Mouse (Mus musculus) c-Kit-negative CD71-positive TER-119-positive erythroid progenitor cells, embryonic 14.5 days (primary cell): ENCODE results near the gene Pigl.
"Not testable (repeated sequence)": the region's sequence is repeated elsewhere in the genome, so short reads cannot be mapped to it uniquely, and the experiment has no call there.

Experiments
- DNase-seq: peaks from one replicate; pipeline ENCODE4 v3.0.0-alpha.2; 2013; ENCODE audit warnings: low read depth, low spot score

Gene Pigl

DNA sequence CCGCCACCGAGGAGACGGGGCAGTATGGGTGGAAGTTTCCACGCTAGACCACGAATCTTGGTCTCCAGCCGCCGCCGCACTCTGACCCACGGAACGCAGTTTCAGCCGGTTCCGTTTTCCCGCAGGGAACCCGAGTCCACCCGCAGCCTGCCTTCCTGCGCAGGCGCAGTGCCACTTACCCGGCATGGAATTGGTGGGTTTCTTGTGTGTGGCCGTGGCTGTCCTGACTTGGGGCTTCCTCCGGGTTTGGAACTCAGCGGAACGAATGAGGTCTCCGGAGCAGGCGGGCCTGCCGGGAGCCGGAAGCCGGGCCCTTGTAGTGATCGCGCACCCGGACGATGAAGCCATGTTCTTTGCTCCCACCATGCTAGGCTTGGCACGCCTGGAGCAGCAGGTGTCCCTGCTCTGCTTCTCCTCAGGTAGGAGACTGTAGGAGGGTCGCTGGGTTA, at the start of gene Pigl, which contains the start of gene Ncor1:
TSS of gene Pigl (plus strand) at position 185 of the 449 bp plus-strand sequence.
TSS of gene Ncor1 (minus strand) at position 266 of the 449 bp plus-strand sequence.
- peak; percentile 69 for DNase-seq

DNA sequence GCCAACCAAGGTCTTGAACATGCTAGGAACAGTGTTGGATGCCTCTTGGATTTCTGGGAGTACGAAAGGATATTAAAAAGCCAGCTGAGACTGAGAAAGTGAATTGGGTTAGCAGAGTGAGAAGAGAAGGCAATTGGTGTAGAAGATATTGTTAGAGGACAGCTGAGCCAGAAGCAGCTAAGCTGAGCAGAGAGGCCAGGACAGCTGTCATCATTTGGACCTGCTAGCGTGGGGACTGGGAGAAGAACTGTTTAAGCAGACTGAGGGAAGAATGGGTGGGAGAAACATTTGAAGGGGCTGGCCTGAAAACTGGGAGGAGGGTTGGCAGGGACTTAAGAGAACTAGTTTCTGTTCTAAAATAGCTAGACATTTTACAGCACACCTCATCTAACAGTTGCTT, 49.4 kb upstream of the Pigl start:
- no peak for DNase-seq

DNA sequence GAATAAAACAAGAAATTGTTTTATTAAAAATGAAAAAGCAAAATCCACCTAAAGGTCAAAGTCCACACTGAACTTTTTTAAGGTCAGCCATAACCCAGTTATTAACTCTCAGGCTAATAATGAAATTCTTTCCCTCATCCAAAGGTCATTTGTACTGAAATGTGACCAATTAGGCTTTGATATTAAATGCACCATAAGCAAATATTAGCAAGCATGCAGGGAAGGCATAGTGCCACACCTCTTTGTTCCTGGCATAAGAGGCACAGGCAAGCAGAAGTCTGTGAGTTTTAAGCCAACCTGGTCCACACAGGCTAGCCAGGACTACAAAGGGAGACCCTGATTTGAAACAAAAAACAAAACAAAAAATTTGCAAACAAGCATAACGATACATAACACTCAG, 48.6 kb upstream of the Pigl start:
- no peak for DNase-seq

DNA sequence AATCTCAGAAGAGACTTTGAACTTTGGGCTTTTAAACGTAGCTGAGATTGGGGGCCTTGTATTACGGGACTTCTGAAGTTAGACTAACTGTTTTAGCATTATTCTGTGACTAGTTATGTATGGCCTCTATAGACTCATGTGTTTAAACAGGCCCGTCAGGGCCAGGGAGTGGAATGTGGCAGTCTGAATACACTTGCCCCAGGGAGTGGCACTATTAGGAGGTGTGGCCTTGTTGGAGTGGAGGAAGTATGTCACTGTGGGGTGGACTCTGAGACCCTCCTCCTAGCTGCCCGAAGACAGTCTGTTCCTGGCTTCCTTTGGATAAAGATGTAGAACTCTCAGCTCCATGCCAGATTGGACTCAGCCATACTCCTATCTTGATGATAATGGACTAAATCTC, 43.2 kb upstream of the Pigl start:
- DNase-seq: no peak

DNA sequence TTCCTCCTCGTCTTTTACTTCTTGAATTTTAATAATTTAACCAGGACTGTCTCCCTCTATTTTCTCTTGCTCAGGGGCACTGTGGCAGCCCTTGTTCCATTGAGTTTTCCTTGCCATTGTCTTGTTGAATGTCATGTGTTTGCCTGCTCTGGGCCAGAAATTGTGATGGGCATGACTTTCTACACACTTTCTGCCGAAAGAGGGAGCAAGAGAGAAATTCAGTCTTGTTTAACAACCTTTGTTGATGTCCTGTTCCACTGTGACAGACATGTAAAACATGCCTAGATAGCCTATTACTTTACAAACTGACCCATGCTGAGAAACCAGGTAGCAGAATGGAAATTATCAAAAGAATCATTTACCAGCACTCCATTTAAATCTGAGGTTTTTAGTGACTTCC, 33.7 kb upstream of the Pigl start:
- DNase-seq: no peak

DNA sequence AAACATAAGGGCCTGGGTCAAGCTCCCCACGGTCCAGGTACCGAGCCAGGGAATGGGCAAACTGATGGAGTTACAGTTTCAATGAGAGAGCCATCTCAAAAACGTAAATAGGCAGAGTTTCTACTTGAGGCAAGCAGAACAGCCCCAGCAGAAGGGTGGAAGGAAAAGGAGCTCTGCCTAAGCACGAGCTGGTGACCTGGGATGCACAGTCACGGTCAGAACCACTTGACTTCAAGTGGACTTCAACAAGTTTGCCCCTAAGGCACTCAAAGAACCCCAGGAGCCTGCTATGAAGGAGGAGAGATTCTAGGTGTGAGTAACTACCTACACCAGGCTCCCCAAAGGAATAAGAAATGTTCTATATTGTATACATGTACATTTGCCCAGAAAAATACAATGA, 32.0 kb upstream of the Pigl start:
- DNase-seq: no peak

DNA sequence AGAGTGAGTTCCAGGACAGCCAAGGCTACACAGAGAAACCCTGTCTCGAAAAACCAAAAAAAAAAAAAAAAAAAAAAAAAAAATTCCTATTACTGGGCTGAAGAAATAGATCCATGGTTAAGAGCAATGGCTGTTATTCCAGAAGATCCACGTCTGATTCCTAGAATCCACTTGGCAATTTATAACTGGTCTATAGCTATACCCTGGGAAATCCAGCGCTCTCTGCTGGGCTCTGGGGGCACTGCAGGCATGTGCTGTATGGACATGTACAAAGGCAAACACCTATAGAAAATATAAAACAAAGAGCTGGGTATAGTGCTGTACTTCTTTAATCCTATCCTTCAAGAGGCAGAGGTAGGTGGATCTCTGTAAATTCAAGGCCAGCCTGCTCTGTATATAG, 31.2 kb upstream of the Pigl start:
- peak; percentile 11 for DNase-seq

DNA sequence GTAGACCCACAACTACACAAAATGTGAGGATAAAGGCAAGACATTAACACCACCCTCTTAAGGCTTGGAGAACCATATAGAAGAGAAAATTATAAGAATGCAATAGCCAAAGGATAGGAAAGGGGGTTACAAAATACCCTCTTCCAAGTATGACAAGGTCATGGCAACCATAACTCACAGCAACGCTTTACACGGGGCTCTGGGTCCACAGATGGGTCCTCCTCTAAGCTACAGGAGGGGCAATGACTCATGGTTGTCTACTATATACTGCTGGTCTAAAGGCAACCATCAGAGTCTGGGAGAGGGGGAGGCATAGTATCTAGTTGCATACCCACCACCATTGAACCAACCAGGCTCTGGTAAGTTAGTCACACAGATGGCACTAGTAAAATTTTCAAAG, 26.0 kb upstream of the Pigl start:
- no peak for DNase-seq

DNA sequence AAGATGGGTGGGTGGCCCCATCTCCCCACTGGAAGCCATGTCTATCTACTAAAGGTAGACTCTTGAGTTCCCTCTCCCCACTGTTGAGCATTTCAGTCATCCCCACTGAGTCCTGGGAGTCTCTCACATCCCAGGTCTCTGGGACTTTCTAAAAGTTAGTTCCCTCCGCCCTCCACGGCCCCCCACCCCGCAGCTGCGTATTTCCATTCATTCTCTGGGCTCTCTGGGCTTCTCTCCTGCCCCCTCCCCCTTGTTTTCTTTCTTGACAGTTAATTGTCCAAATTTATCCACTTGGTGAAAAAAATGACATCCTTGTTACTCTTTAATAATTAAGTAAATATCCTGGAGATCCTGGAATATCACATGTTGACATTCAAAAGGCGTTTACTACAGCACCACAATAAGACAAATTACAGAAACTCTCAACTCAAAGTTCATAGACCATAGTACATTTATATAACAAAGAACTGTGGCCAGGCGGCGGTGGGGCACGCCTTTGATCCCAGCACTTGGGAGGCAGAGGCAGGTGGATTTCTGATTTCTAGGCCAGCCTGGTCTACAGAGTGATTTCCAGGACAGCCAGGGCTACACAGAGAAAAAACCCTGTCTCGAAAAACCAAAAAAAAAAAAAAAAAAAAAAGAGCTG, 17.5 kb upstream of the Pigl start:
- no peak for DNase-seq

DNA sequence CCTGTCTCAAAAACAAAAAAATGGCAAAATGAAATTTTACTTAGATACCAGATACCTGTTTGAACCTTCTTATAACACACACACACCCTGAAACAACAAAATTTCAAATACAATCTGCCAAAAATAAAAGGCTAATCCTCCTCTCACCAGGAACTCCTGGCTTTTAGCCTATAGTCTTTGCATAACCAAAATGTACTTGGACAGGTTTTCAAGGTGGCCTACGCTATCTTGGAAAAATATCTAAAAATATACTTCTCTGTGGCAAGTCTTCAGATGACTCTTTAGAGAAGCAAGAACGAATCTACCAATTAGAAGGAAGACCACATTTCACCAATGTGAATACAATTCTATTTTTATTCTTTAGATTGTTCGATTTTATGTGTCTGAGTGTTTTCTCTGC, 12.5 kb upstream of the Pigl start:
- no peak for DNase-seq

DNA sequence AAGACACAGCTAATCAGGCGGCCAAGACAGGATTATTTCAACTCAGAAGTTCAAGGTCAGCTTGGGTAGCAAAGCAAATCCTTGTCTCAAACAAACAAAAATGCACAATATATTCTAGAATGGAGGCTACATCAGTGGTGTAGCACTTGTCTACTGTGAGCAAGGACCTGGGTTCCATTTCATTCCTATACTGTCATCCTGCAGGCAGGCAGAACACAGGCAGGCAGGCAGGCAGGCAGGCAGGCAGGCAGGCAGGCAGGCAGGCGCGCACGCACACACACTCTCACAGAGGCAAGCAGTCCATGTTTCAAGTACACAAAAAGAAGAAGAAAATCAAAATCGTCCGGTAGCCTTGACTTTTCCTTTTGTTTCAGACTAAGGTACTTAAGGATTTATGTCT, 9.3 kb upstream of the Pigl start:
- DNase-seq: no peak

DNA sequence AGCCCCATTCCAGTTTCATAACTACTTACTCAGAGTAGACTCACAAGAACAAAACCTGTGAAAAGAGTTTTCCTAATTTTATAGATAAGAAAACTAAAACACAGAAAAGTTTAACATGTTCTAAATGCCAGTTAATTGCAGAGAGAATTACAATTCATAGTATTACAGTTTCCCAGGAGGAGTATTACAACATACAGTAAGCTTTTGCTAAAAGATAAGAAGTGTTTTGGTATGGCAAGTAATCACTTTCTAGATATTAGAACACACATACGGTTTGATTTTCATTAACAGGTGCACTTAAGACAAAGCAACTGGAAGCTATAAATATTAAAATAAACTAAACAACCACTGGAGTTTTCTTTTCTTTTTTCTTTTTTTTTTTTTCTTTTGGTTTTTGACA, 3.1 kb upstream of the Pigl start:
- DNase-seq: no peak

DNA sequence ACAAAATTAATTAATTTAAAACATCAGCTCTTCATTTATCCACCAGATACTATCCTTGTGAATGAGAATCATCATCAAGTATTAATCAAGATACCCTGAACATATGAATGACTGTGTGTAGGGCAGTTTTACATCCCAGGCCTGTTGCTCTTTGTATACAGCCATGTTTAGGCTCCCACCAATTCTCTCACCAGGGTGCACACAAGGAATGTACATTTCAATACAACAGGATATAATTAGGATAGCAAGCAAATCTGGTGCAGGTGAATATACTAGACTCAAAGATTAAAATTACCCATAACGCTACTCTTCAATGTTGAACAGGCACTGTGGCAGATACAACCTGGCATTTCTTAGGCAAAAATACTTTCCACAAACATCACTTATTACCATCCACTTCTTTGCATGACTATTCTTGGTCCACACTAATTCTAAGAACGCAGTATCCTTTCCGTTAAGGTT, 2.2 kb upstream of the Pigl start:
- no peak for DNase-seq

DNA sequence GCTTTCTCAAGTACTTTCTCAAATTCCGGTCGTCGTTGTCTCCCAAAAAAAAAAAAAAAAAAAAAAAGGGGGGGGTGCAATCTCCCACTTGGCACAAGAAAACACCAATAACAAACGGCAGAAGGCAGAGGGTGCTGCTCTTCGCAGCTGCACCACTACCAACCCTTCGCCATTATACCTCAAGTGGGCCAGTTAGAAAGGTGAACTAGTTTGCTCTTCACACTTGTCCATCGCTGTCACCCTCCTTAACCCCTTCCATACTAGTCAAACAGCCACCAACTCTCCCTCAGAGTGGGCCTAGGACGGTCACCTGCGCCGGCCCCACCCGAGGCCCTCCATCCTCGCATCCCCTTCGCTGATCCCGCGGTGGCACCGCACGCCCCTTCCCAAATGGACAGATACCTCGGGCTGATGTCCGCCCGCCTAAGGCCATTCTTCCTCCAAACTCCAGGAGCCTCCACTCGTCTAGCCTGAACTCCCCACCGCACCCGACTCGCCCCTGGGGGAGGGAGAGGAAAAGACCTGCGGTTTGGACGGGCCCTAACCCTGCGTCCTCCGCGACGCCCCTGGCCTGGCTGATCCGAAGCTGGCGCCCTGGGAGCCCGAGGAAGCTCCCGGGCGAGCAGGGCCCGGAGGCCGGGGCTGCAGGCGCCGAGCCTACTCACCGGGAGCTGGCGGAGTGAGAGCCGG, 1.6 kb upstream of the Pigl start:
- DNase-seq: peak; percentile 46

DNA sequence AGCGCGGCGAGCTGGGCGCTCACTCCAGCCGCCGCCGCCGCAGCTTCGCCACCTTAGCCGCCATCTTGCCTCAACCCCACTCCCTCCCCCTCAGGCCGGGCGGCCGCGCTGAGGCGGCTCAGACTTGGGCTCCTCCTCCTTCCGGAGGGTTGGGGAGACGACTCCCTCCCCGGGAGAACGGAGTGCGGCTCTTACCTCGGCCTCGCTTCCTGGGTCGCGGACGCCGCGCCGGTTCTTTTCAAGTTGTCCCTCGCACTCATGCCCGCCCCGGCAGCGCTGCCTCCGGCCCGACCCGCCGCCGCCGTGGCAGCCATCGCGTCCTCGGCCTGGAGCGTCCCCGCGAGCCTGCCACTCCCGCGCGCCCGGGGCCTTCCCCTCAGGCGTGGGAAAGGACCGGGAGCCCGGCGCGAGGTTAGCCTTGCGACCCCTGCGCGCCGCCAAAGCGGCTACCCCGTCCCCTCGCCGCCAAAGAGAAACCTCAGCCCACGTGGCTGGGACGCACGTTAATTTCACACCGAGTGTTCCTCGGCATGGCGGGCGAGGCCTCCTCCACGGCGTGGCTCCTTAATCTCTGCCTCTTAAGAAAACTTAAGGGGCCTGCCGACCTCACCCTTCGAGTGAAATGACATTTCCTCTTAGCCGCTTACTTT, 894 bp upstream of the Pigl start:
- peak; percentile 79 for DNase-seq

DNA sequence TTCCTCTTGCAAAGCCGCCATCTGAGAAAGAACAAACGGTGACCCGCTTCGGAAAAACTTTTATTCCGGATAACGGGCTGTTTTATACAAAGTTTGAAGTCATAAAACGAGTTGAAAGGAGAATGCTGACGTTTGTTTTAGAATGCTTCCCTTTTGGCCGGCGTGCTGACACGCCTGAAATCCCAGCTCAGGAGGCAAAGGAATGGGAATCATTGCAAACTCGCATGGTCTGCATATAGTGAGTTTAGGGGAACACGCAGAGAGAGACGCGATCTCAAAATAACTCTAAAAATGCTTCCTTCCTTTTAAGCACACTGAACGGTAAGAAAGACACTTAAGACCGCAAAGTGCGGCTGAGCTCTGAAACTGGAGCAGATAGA, 379 bp upstream of the Pigl start:
- peak; percentile 49 for DNase-seq

DNA sequence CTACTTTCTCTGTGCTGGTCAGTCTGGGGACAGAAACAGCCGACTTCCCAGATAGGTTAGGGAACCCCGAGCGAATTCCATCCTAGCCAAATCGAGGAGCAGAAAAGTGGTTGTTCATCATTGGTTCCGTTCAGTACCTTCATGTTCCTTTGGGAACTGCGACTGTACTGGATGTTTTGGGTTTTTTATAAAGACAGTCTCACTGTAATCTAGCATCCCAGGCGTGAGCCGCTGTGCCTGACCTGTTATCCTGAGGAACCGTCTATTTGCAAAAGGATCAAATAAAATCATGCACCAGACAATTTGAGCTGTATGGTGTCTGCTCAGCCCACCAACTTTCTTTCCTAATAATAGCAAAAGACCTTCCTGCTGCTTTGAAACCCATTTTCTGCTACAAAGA, 520 bp downstream of the Pigl start:
- DNase-seq: peak; percentile 38

DNA sequence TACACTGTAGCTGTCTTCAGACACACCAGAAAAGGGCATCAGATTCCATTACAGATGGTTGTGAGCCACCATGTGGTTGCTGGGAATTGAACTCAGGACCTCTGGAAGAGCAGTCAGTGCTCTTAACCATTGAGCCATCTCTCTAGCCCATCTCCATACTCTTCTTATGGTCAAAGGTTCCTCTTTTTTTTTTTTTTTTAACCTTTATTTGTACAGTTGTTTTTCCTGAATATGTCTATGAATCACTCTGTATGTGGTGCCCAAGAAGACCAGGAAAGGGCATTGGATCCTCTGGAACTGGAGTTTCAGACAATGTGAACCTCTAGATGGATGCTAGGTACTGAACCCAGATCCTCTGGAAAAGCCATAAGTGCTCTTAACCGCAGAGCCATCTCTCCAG, 4.3 kb downstream of the Pigl start:
- DNase-seq: not testable (repeated sequence)

DNA sequence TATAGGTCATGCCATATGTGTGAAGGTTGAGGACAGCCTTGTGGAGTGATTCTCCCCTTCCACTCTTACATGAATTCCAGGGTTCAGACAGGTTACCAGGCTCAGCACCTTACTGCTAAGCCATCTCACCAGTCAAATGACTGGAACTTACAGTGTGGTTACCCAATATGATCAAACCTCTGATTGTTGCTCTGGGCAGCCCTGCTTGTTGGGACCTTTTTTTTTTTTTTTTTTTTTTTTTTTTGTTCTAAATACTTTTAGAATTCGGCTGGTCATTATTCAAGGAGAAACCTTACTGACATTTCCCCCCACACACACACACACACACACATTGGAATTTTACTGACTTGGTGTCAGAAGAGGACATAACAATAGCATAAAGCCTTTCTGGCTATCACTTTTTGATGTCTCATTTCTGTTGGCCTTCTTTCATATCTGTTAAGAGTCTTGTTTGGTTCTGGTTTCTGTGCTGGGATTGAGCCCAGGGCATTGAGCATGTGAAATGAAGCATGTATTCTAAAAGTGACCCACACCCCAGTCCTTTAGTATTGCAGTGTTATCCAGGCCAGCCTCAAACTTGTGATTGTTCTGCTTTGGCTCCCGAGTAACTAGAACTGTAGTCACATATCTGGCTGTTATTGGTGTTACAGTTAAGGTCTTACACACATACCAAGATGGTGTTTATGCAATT, 5.1 kb downstream of the Pigl start:
- no peak for DNase-seq

DNA sequence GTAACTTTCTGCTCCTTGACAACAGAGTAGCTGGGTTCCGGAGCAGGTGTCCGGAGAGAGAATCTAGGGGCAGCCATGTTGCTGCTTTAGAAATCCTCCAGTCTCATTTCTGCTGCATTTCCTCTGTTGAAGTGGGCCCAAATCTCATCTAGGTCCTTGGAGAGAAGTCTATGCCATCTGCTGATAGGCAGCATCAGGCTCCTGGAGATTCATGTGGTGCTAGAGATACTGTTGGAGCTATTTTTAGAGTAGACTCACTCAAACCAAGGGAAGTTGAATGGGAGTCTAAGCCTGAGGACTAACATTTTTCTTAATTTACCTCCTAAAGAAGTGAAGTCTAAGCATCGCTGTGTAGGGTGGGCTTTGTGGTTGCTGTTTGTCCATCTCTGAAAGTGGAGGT, 6.4 kb downstream of the Pigl start:
- peak; percentile 46 for DNase-seq

DNA sequence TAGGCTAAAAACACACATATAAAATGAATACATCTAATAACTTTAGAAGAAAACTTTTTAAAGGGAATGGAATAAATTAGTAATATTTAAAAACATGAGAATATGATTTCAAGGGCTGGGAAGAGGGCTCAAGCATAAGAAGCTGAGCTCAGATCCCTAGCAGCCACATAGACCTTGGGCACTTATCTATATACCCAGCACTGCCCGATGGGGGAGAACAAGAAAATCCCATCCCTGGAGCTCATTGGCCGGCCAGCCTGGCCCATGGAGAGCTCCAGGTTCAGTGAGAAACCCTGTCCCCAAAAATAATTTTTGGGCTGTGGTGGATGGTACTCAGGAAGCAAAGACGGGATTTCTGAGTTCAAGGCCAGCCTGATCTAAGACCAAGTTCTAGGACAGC, 7.6 kb downstream of the Pigl start:
- no peak for DNase-seq

DNA sequence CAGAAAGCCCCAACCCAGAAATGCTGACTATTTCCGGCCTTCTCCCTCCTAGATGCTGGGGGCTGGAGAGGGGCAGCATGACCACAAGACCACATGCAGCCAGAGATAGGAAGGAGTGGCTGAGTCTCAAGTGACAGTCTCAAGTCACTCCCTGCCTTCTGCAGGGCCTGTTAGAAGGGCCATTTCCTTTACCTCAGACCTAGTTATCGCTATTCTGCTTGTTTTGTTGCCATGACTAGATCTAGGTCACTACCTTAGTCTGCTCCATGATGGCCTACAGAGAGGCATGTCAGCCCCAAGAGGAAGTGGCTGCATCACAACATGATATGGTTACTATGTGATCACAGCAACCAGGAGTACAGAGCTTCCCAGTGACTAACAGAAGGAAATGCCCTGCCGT, 8.3 kb downstream of the Pigl start:
- no peak for DNase-seq
